ENCODE assay signal across 8 mouse cellular contexts in the genomic region with DNA sequence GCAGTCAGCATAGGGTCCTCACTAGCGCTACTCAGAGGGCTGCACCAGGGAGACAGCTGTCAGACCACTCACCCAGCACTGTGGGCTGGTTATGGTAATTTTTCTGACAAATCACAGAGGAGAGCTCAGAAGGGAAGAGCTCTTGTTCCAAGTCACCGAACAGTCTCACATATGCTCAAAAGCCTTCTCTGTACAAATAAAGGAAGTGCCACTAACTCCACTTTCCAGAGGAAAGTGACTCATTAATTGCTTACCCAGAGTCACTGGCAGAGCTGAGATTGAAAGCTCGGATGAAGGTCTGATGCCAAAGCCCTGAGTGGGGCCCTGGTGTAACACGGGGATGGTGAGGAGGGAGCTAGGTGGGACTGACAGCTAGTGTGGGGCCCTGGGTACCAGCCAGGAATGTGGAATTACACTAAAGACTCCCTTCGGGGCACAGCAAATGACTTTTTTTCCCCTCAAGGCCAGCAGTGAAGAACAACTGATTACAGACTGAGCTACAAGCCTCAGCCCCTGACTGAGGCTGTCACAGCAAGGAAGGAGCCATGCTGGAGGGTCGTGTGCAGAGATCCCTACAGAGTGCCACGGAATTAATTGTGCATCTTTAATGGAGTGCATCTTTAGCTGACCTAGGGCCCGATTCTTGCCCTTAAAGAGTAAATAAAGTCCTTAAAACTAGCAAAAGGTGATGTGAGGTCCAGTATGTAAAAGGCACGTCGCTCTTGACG.
DNase-seq lines count a peak whose midpoint lies in the region; ATAC-seq and TF ChIP-seq lines count a peak whose summit lies in the region.

No protein-coding gene starts in this region.

- no peak for TF ChIP-seq EP300 in liver, postnatal 0 days (IDR thresholded peaks at IDR 0.05; ENCODE audit: low read depth)
- no peak for TF ChIP-seq EP300 in heart, postnatal 0 days (IDR thresholded peaks at IDR 0.05; ENCODE audit: low read depth)

- H3K27ac ChIP-seq in liver, postnatal 0 days (ENCODE audit: low read depth) = peak overlapping the region; percentile 16; the same call in 1 of the 2 replicates
- H3K27ac ChIP-seq in heart, postnatal 0 days (ENCODE audit: low read depth) = peak overlapping the region; percentile 44; the same call in 1 of the 2 replicates

- TF ChIP-seq POLR2A in brain, embryonic 14.5 days (IDR thresholded peaks at IDR 0.05; ENCODE audit: borderline replicate concordance, extremely low read depth, insufficient read depth, insufficient read length, poor library complexity, severe bottlenecking) = no peak

- H3K4me2 ChIP-seq in liver, postnatal 0 days (ENCODE audit: low read depth, low read length) = no peak overlapping the region
- peak overlapping the region; percentile 15; the same call in 1 of the 2 replicates for H3K4me2 ChIP-seq in heart, postnatal 0 days (ENCODE audit: low read depth, low read length)

- no peak overlapping the region for H3K4me3 ChIP-seq in liver, postnatal 0 days (ENCODE audit: low read depth, low read length)
- no peak overlapping the region for H3K4me3 ChIP-seq in heart, postnatal 0 days (ENCODE audit: low read depth, low read length)

- WGBS in liver, postnatal 0 days (ENCODE audit: insufficient replicate concordance) = 36% methylated on average over 11 of the region's 11 CpGs
- 21% methylated on average over 11 of the region's 11 CpGs for WGBS in heart, postnatal 0 days

- ATAC-seq in liver, postnatal 0 days = no peak
- ATAC-seq in heart, postnatal 0 days (ENCODE audit: insufficient read depth, low read depth) = peak; percentile 36

- DNase-seq in liver, postnatal 0 days = no peak
- DNase-seq in liver = no peak
- peak; percentile 75 for DNase-seq in brain, embryonic 14.5 days (ENCODE audit: low read depth)
- peak; percentile 38 for DNase-seq in heart, postnatal 0 days (ENCODE audit: low spot score)
- DNase-seq in lung, postnatal 14 days = peak; percentile 32
- DNase-seq in telencephalon, adult 2 months (ENCODE audit: low read depth, low spot score) = peak; percentile 40
- no peak for DNase-seq in right cerebral cortex, postnatal 25 days
- no peak for DNase-seq in cerebellum, adult 11 months

- no peak overlapping the region for H3K9ac ChIP-seq in liver, postnatal 0 days (replicated peaks)
- H3K9ac ChIP-seq in heart, postnatal 0 days (replicated peaks; ENCODE audit: low read depth, low read length) = 0 out of 2 replicates have a peak overlapping the region, but pooled peaks have one; percentile 22

- no peaks in the 10 kb centered on the region for H3K36me3 ChIP-seq in liver, postnatal 0 days (replicated peaks; ENCODE audit: insufficient read depth, low read length)
- no peaks in the 10 kb centered on the region for H3K36me3 ChIP-seq in heart, postnatal 0 days (replicated peaks; ENCODE audit: control insufficient read depth, insufficient read depth, low read length)

- no peaks in the 10 kb centered on the region for H3K27me3 ChIP-seq in liver, postnatal 0 days (ENCODE audit: insufficient read depth, low read length)
- H3K27me3 ChIP-seq in heart, postnatal 0 days (ENCODE audit: control insufficient read depth, insufficient read depth, low read length) = no peaks in the 10 kb centered on the region

- no peak for TF ChIP-seq CTCF in liver, postnatal 0 days (IDR thresholded peaks at IDR 0.05; ENCODE audit: low read depth)
- no peak for TF ChIP-seq CTCF in brain, embryonic 14.5 days (IDR thresholded peaks at IDR 0.05; ENCODE audit: borderline replicate concordance, extremely low read depth, insufficient read depth, insufficient read length)
- no peak for TF ChIP-seq CTCF in heart, postnatal 0 days (IDR thresholded peaks at IDR 0.05; ENCODE audit: low read depth)

- H3K4me1 ChIP-seq in liver, postnatal 0 days (ENCODE audit: insufficient read depth) = no peaks in the 10 kb centered on the region; the same call in 1 of the 2 replicates
- H3K4me1 ChIP-seq in heart, postnatal 0 days (ENCODE audit: control insufficient read depth, insufficient read depth) = peaks cover 20% of the 10 kb centered on the region

- H3K9me3 ChIP-seq in liver, postnatal 0 days (ENCODE audit: low read length) = no peaks in the 10 kb centered on the region
- no peaks in the 10 kb centered on the region for H3K9me3 ChIP-seq in heart, postnatal 0 days (replicated peaks; ENCODE audit: control insufficient read depth, low read length)

Comparison
In these comparisons a context has a peak if more than half of its experiments do, and no peak if none do; other contexts are left out.
1. DNase-seq: peak in brain, embryonic 14.5 days (single experiment), heart, postnatal 0 days (single experiment), lung, postnatal 14 days (single experiment) and telencephalon, adult 2 months (single experiment); none in liver, postnatal 0 days (single experiment), liver (single experiment), right cerebral cortex, postnatal 25 days (single experiment) and cerebellum, adult 11 months (single experiment).